Mouse (Mus musculus): ENCODE measurements around the gene Zmiz1. TPM values are rescaled to one million over a fixed set of nuclear protein-coding genes. Genes with fewer than 3 reads are reported as not detected.

The Zmiz1 gene
- polyA plus RNA-seq, 1 experiment = 27.2 TPM

GRCm38 (mm10) chr14:25588156-25588555 lies 129.2 kb downstream of the Zmiz1 start:
- Histone ChIP-seq H3K27ac (ENCODE audit: control insufficient read depth, insufficient read depth, low read depth, low read length, poor library complexity) (peak overlapping the region; percentile 63), H3K4me3 (replicated peaks; ENCODE audit: control insufficient read depth, low read depth, low read length) (no peak overlapping the region), H3K4me1 (ENCODE audit: control insufficient read depth, insufficient read depth, low read length) (peaks cover 11% of the 10 kb centered on the region)
- TF ChIP-seq POLR2A (IDR thresholded peaks at IDR 0.05; ENCODE audit: borderline replicate concordance, control insufficient read depth, low read depth, low read length) = no peak
- TF ChIP-seq CTCF (IDR thresholded peaks at IDR 0.05; ENCODE audit: control insufficient read depth, insufficient read depth, low read length) = no peak
- 63% methylated on average over 2 of the region's 2 CpGs for WGBS

GRCm38 (mm10) chr14:25588946-25589937 lies 130.3 kb downstream of the Zmiz1 start:
- Histone ChIP-seq H3K27ac (ENCODE audit: control insufficient read depth, insufficient read depth, low read depth, low read length, poor library complexity) (peak overlapping the region; percentile 72), H3K4me3 (replicated peaks; ENCODE audit: control insufficient read depth, low read depth, low read length) (no peak overlapping the region), H3K4me1 (ENCODE audit: control insufficient read depth, insufficient read depth, low read length) (peaks cover 12% of the 10 kb centered on the region)
- no peak for TF ChIP-seq CTCF (IDR thresholded peaks at IDR 0.05; ENCODE audit: control insufficient read depth, insufficient read depth, low read length)
- no peak for TF ChIP-seq POLR2A (IDR thresholded peaks at IDR 0.05; ENCODE audit: borderline replicate concordance, control insufficient read depth, low read depth, low read length)
- WGBS = 45% methylated on average over 16 of the region's 16 CpGs

GRCm38 (mm10) chr14:25591000-25591399 lies 132.0 kb downstream of the Zmiz1 start:
- Histone ChIP-seq H3K27ac (ENCODE audit: control insufficient read depth, insufficient read depth, low read depth, low read length, poor library complexity) (no peak overlapping the region), H3K4me3 (replicated peaks; ENCODE audit: control insufficient read depth, low read depth, low read length) (no peak overlapping the region), H3K4me1 (ENCODE audit: control insufficient read depth, insufficient read depth, low read length) (peaks cover 14% of the 10 kb centered on the region)
- no peak for TF ChIP-seq CTCF (IDR thresholded peaks at IDR 0.05; ENCODE audit: control insufficient read depth, insufficient read depth, low read length)
- no peak for TF ChIP-seq POLR2A (IDR thresholded peaks at IDR 0.05; ENCODE audit: borderline replicate concordance, control insufficient read depth, low read depth, low read length)
- 85% methylated on average over 5 of the region's 5 CpGs for whole genome bisulfite sequencing

- H3K4me1 ChIP-seq (ENCODE audit: control insufficient read depth, insufficient read depth, low read length) = peaks cover 14% of the 10 kb centered on the region
- H3K27ac ChIP-seq (ENCODE audit: control insufficient read depth, insufficient read depth, low read depth, low read length, poor library complexity) = no peak overlapping the region
- WGBS = 98% methylated on average over 1 of the region's 1 CpGs
- no peak for TF ChIP-seq POLR2A (IDR thresholded peaks at IDR 0.05; ENCODE audit: borderline replicate concordance, control insufficient read depth, low read depth, low read length)
- no peak for TF ChIP-seq CTCF (IDR thresholded peaks at IDR 0.05; ENCODE audit: control insufficient read depth, insufficient read depth, low read length)
- H3K4me3 ChIP-seq (replicated peaks; ENCODE audit: control insufficient read depth, low read depth, low read length) = no peak overlapping the region
Measured at GRCm38 (mm10) chr14:25591426-25591825, 132.4 kb downstream of the Zmiz1 start.

GRCm38 (mm10) chr14:25592522-25592921 lies 133.5 kb downstream of the Zmiz1 start:
- TF ChIP-seq CTCF (IDR thresholded peaks at IDR 0.05; ENCODE audit: control insufficient read depth, insufficient read depth, low read length) (no peak), POLR2A (IDR thresholded peaks at IDR 0.05; ENCODE audit: borderline replicate concordance, control insufficient read depth, low read depth, low read length) (no peak)
- 86% methylated on average over 6 of the region's 6 CpGs for WGBS
- Histone ChIP-seq H3K27ac (ENCODE audit: control insufficient read depth, insufficient read depth, low read depth, low read length, poor library complexity) (no peak overlapping the region), H3K4me1 (ENCODE audit: control insufficient read depth, insufficient read depth, low read length) (peaks cover 10% of the 10 kb centered on the region), H3K4me3 (replicated peaks; ENCODE audit: control insufficient read depth, low read depth, low read length) (no peak overlapping the region)

- Histone ChIP-seq H3K4me3 (replicated peaks; ENCODE audit: control insufficient read depth, low read depth, low read length) (no peak overlapping the region), H3K27ac (ENCODE audit: control insufficient read depth, insufficient read depth, low read depth, low read length, poor library complexity) (no peak overlapping the region), H3K4me1 (ENCODE audit: control insufficient read depth, insufficient read depth, low read length) (peaks cover 9% of the 10 kb centered on the region)
- 78% methylated on average over 8 of the region's 8 CpGs for WGBS
- no peak for TF ChIP-seq CTCF (IDR thresholded peaks at IDR 0.05; ENCODE audit: control insufficient read depth, insufficient read depth, low read length)
- no peak for TF ChIP-seq POLR2A (IDR thresholded peaks at IDR 0.05; ENCODE audit: borderline replicate concordance, control insufficient read depth, low read depth, low read length)
Measured at GRCm38 (mm10) chr14:25593876-25594275, 134.9 kb downstream of the Zmiz1 start.

- WGBS = 50% methylated on average over 4 of the region's 4 CpGs
- H3K27ac ChIP-seq (ENCODE audit: control insufficient read depth, insufficient read depth, low read depth, low read length, poor library complexity) = no peak overlapping the region
- H3K4me3 ChIP-seq (replicated peaks; ENCODE audit: control insufficient read depth, low read depth, low read length) = no peak overlapping the region
- TF ChIP-seq CTCF (IDR thresholded peaks at IDR 0.05; ENCODE audit: control insufficient read depth, insufficient read depth, low read length) = no peak
- TF ChIP-seq POLR2A (IDR thresholded peaks at IDR 0.05; ENCODE audit: borderline replicate concordance, control insufficient read depth, low read depth, low read length) = no peak
- peaks cover 7% of the 10 kb centered on the region for H3K4me1 ChIP-seq (ENCODE audit: control insufficient read depth, insufficient read depth, low read length)
Measured at GRCm38 (mm10) chr14:25594611-25595010, 135.6 kb downstream of the Zmiz1 start.

- 90% methylated on average over 6 of the region's 6 CpGs for whole genome bisulfite sequencing
Measured at GRCm38 (mm10) chr14:25598960-25599359, 140.0 kb downstream of the Zmiz1 start.

More at GRCm38 (mm10) chr14:25598960-25599359, 140.0 kb downstream of the Zmiz1 start:
- TF ChIP-seq CTCF (IDR thresholded peaks at IDR 0.05; ENCODE audit: control insufficient read depth, insufficient read depth, low read length) (no peak), POLR2A (IDR thresholded peaks at IDR 0.05; ENCODE audit: borderline replicate concordance, control insufficient read depth, low read depth, low read length) (no peak)
- peaks cover 5% of the 10 kb centered on the region for H3K4me1 ChIP-seq (ENCODE audit: control insufficient read depth, insufficient read depth, low read length)
- H3K27ac ChIP-seq (ENCODE audit: control insufficient read depth, insufficient read depth, low read depth, low read length, poor library complexity) = no peak overlapping the region
- no peak overlapping the region for H3K4me3 ChIP-seq (replicated peaks; ENCODE audit: control insufficient read depth, low read depth, low read length)
